Mouse (Mus musculus): ENCODE measurements around the gene Ulk4. TPM values are rescaled to one million over a fixed set of nuclear protein-coding genes. Genes with fewer than 3 reads are reported as not detected.

Gene Ulk4
- total and polyA plus RNA-seq, 3 experiments, result 26.6 to 31.1 TPM; not detected in 1

GRCm38 (mm10) chr9:120965007-120965406 lies 312.0 kb downstream of the Ulk4 start:
- Histone ChIP-seq H3K4me3 (ENCODE audit: control insufficient read depth in 1 of 2, insufficient read depth in 1 of 2, low read depth in 2 of 2, low read length in 2 of 2) (no peak overlapping the region), H3K27me3 (ENCODE audit: control insufficient read depth in 1 of 2, insufficient read depth in 2 of 2, low read length in 2 of 2) (no peaks in the 10 kb centered on the region), H3K27ac (ENCODE audit: control insufficient read depth, low read depth, low read length) (no peak overlapping the region), H3K79me2 (ENCODE audit: control insufficient read depth, insufficient read depth, low read length, poor library complexity) (no peaks in the 10 kb centered on the region), H3K9ac (ENCODE audit: control insufficient read depth, low read depth, low read length, poor library complexity, severe bottlenecking) (no peak overlapping the region), H3K9me3 (replicated peaks; ENCODE audit: insufficient read depth, low read length) (no peaks in the 10 kb centered on the region), H3K4me1 (ENCODE audit: control insufficient read depth in 1 of 2, insufficient read depth in 2 of 2, low read length in 2 of 2) (peaks cover 8 to 25% of the 10 kb centered on the region in 2 experiments), H3K36me3 (ENCODE audit: control insufficient read depth in 1 of 2, insufficient read depth in 2 of 2, low read length in 2 of 2) (peaks cover 8 to 22% of the 10 kb centered on the region in 2 experiments)
- no peak for TF ChIP-seq RCOR1 (IDR thresholded peaks at IDR 0.05; ENCODE audit: low read depth, low read length)
- no peak for TF ChIP-seq MYC (IDR thresholded peaks at IDR 0.05; ENCODE audit: low read depth, low read length)
- TF ChIP-seq POLR2AphosphoS2 (IDR thresholded peaks at IDR 0.05; ENCODE audit: low read length), result 0 out of 2 replicates have a peak, but pooled peaks have one; percentile 14
- DNase-seq (ENCODE audit: low read depth, low spot score), result no peak

- TF ChIP-seq CTCF (IDR thresholded peaks at IDR 0.05 in 2 of 3, conservative IDR thresholded peaks at IDR 0.05 in 1 of 3; ENCODE audit: control insufficient read depth in 1 of 3, insufficient read depth in 1 of 3, low read depth in 2 of 3, low read length in 3 of 3, poor library complexity in 1 of 3, severe bottlenecking in 1 of 3) (no peak), MAZ (IDR thresholded peaks at IDR 0.05; ENCODE audit: low read depth, low read length) (no peak), UBTF (IDR thresholded peaks at IDR 0.05; ENCODE audit: borderline replicate concordance, insufficient read depth, low read depth, low read length) (no peak), SMC3 (IDR thresholded peaks at IDR 0.05; ENCODE audit: low read depth, low read length) (no peak)
Observed at GRCm38 (mm10) chr9:120964224-120964623, 312.8 kb downstream of the Ulk4 start.

GRCm38 (mm10) chr9:120963720-120964119 lies 313.3 kb downstream of the Ulk4 start:
- no peaks in the 10 kb centered on the region for H3K27me3 ChIP-seq (ENCODE audit: control insufficient read depth in 1 of 2, insufficient read depth in 2 of 2, low read length in 2 of 2)
- H3K9me3 ChIP-seq (replicated peaks; ENCODE audit: insufficient read depth, low read length), result no peaks in the 10 kb centered on the region
- no peak overlapping the region for H3K9ac ChIP-seq (ENCODE audit: control insufficient read depth, low read depth, low read length, poor library complexity, severe bottlenecking)
- DNase-seq (ENCODE audit: low read depth, low spot score), result no peak
- no peak overlapping the region for H3K4me3 ChIP-seq (ENCODE audit: control insufficient read depth in 1 of 2, insufficient read depth in 1 of 2, low read depth in 2 of 2, low read length in 2 of 2)
- H3K27ac ChIP-seq (ENCODE audit: control insufficient read depth, low read depth, low read length), result no peak overlapping the region
- peaks cover 8 to 25% of the 10 kb centered on the region in 2 experiments for H3K4me1 ChIP-seq (ENCODE audit: control insufficient read depth in 1 of 2, insufficient read depth in 2 of 2, low read length in 2 of 2)
- H3K36me3 ChIP-seq (ENCODE audit: control insufficient read depth in 1 of 2, insufficient read depth in 2 of 2, low read length in 2 of 2), result peaks cover 11 to 22% of the 10 kb centered on the region in 2 experiments
- no peaks in the 10 kb centered on the region for H3K79me2 ChIP-seq (ENCODE audit: control insufficient read depth, insufficient read depth, low read length, poor library complexity)
- TF ChIP-seq SIN3A (IDR thresholded peaks at IDR 0.05; ENCODE audit: low read length) (no peak), JUND (IDR thresholded peaks at IDR 0.05; ENCODE audit: low read depth, low read length) (no peak), CTCF (IDR thresholded peaks at IDR 0.05 in 2 of 3, conservative IDR thresholded peaks at IDR 0.05 in 1 of 3; ENCODE audit: control insufficient read depth in 1 of 3, insufficient read depth in 1 of 3, low read depth in 2 of 3, low read length in 3 of 3, poor library complexity in 1 of 3, severe bottlenecking in 1 of 3) (no peak), NRF1 (IDR thresholded peaks at IDR 0.05; ENCODE audit: insufficient read depth, low read depth, low read length, poor library complexity, severe bottlenecking) (no peak), TBP (IDR thresholded peaks at IDR 0.05; ENCODE audit: low read depth, low read length) (no peak), MXI1 (IDR thresholded peaks at IDR 0.05; ENCODE audit: low read depth, low read length) (no peak), ZKSCAN1 (IDR thresholded peaks at IDR 0.05; ENCODE audit: low read depth, low read length) (no peak), GABPA (IDR thresholded peaks at IDR 0.05; ENCODE audit: low read depth, low read length) (no peak), MYC (IDR thresholded peaks at IDR 0.05; ENCODE audit: low read depth, low read length) (no peak), TAL1 (IDR thresholded peaks at IDR 0.05; ENCODE audit: low read length) (no peak), UBTF (IDR thresholded peaks at IDR 0.05; ENCODE audit: borderline replicate concordance, insufficient read depth, low read depth, low read length) (no peak)

More at GRCm38 (mm10) chr9:120964224-120964623, 312.8 kb downstream of the Ulk4 start:
- Histone ChIP-seq H3K79me2 (ENCODE audit: control insufficient read depth, insufficient read depth, low read length, poor library complexity) (no peaks in the 10 kb centered on the region), H3K9me3 (replicated peaks; ENCODE audit: insufficient read depth, low read length) (no peaks in the 10 kb centered on the region), H3K27me3 (ENCODE audit: control insufficient read depth in 1 of 2, insufficient read depth in 2 of 2, low read length in 2 of 2) (no peaks in the 10 kb centered on the region), H3K4me1 (ENCODE audit: control insufficient read depth in 1 of 2, insufficient read depth in 2 of 2, low read length in 2 of 2) (peaks cover 8 to 25% of the 10 kb centered on the region in 2 experiments), H3K36me3 (ENCODE audit: control insufficient read depth in 1 of 2, insufficient read depth in 2 of 2, low read length in 2 of 2) (peaks cover 11 to 22% of the 10 kb centered on the region in 2 experiments), H3K4me3 (ENCODE audit: control insufficient read depth in 1 of 2, insufficient read depth in 1 of 2, low read depth in 2 of 2, low read length in 2 of 2) (no peak overlapping the region), H3K27ac (ENCODE audit: control insufficient read depth, low read depth, low read length) (no peak overlapping the region), H3K9ac (ENCODE audit: control insufficient read depth, low read depth, low read length, poor library complexity, severe bottlenecking) (no peak overlapping the region)
- DNase-seq (ENCODE audit: low read depth, low spot score), result no peak
